Mouse (Mus musculus) ovary, postnatal 14 days (tissue): Measurements from ENCODE around the gene Olfr707.
"Not testable (repeated sequence)": the region's sequence is repeated elsewhere in the genome, so short reads cannot be mapped to it uniquely, and the experiment has no call there.

Source experiments
- DNase-seq: peaks from one replicate; pipeline ENCODE4 v3.0.0; 2022; ENCODE audit warnings: low spot score

Gene Olfr707

DNA sequence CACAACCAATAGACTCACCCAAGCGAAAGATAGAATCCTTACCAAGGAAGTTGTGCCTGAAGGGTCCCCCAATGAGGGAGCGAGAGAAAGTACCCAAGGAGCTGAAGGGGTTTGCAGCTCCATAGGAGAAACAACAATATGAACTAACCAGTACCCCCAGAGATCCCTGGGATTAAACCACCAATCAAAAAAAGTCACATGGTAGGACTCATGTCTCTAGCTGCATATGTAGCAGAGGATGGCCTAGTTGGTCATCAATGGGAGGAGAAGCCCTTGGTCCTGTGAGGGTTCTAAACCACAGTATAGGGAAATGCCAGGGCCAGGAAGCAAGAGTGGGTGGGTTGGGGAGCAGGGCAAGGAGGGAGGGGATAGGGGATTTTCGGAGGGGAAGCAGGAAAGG, at the start of gene Olfr707:
TSS of gene Olfr707 (minus strand) at position 101 of the 400 bp plus-strand sequence.
- DNase-seq: not testable (repeated sequence)

DNA sequence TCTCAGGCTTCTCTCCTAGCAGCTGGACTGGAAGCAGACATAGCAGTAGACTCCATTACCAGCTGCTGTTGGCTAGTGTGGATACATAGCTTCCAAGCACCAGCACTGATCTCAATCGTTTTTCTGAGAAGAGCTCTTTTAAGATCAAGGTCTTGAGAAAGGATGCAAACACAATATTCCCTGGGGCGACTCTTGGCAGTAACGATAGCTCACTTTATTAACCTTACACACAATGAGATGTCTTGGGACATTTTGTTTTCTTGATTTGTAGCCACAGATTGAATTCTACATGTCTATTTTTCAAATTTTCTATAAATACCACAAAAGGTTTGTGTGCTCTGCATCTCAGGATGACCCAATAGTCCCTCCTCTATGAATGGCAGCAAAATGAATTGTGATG, 47.2 kb upstream of the Olfr707 start, which contains the start of gene Olfr710:
TSS of gene Olfr710 (minus strand) at position 101 of the 400 bp plus-strand sequence.
- DNase-seq: no peak

DNA sequence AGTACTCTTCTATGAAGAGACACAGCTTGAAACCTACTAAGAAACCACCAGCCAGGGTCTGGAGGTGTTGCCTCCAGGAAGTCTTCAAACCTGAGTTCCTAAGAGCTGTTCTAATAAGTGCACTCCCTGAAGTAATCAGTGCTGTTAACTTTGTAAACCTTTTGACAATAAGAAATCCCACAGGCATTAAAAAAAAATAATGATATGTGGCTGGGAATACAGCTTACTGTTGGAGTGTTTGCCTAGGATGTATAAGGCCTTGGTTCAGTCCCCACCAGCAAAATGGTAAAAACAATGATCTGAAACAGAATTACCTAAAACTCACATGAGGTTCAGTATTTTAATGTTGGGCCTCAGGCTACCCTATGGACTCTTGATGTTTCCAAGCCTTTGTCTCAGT, 31.1 kb upstream of the Olfr707 start, which contains the start of gene Olfr709-ps1:
TSS of gene Olfr709-ps1 (minus strand) at position 101 of the 400 bp plus-strand sequence.
- no peak for DNase-seq

DNA sequence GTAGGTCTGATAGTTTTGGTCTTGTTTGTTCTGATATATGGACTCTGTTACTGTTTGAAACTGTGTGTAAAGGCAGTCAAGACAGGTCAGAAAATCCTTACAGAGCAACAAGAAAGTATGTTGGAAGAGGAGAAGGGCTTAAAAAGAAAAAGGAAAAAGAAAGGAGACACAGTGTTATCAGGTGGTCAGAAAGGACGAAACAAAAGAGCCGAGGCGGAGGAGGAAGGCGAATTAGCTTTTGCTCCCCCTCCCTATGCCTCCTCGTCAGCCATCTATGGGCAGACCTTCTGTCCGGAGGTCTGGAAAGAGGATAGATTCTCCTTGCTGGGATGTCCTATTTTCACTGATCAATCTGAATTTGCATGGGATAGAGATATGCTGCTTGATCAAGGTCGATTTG, 19.9 kb upstream of the Olfr707 start:
- DNase-seq: not testable (repeated sequence)

DNA sequence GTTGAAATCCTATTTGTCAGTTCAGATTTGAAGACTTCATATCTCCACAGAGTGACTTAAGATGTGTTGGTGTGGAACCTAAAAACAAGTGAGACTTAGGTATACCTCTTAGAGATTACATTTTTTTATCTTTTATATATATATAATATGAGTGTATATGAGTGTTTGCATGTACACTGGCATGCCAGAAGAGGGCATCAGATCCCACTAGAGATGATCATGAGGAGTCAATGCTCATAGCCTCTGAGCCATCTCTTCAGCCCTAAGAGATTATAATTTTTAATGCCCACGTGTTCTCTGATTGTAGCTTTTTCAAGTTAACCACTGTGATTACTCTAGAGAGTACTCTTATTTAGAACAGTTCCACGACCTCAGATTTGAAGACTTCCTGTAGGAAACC, 6.6 kb upstream of the Olfr707 start, which contains the start of gene Olfr1532-ps1:
TSS of gene Olfr1532-ps1 (plus strand) at position 326 of the 400 bp plus-strand sequence.
- DNase-seq: no peak

DNA sequence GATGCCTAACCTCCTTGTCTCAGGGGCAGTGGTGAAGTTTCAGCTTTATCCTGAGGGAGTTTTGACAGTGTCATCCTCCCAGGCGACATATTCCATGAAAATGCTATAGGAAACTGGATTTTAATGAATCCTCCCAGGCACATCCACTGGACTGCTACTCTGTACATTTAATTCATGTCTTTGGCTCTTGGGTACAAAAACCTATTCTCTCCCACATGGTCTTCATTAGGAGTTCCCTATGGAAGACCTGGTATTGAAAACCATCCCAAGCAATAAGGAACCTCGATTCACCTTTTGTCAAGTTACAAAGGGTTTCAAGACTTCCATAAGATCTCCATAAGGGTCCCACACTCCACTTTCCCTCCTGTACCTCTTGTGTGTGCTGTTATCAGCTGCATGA, 13.0 kb downstream of the Olfr707 start, which contains the start of gene Olfr706:
TSS of gene Olfr706 (minus strand) at position 101 of the 400 bp plus-strand sequence.
- no peak for DNase-seq

DNA sequence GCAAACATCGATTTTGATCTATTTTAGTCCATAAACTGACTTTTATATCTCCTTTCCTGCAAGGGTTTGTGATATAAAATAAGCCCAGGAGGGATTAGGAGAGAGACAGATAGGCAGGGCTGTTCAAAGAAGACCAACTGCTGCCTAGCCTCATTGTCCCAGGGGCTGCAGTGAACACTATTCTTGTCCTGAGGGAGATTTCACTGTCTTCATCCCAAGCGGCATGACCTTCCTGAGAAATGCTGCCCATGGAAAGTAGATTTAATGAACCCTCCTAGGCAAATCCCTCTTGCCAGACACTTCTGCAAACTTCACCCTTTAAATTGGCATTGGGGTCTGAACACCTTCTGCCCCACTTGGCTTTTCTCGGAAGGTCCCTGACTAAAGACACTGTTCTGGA, 24.2 kb downstream of the Olfr707 start, which contains the start of gene Olfr705:
TSS of gene Olfr705 (minus strand) at position 101 of the 400 bp plus-strand sequence.
- no peak for DNase-seq

DNA sequence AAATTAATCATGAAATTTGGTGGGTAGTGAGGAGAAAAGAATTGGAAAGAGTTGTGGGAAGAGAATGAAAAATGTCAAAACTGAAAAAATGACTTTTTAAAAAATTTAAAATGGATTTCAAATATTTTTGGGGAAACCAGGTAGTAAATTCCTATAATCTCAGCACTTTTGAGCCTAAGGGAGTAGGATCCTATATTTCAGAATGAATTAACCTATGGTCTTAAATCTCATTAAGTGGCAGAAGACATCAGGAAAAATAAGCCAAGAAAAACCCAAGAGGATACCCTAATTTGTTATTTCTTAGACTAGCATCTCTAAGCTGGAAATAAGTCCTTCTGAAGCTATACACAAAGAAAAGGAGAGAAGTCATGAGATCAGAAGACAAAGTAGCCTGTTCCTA, 38.2 kb downstream of the Olfr707 start, which contains the start of gene Olfr704:
TSS of gene Olfr704 (plus strand) at position 301 of the 400 bp plus-strand sequence.
- no peak for DNase-seq

DNA sequence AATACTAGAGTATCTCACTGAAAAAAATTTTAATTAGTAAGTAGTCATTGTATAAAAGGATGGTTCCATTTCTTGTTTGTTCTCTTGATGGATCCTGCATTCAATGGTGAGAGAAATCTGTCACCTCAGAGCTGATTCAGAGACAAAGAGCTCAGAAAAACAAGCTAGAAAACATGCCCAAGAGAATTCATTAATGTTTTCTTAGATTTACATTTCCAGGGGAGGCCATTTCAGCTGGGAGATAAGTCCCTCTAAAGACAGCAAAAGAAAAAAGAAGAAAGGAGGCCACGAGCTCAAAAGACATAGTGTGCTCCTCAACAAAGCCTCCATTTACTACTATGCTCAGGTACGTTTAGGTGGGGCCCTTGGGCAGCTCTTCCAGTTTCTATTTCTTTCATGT, 58.0 kb downstream of the Olfr707 start, which contains the start of gene Olfr703:
TSS of gene Olfr703 (plus strand) at position 301 of the 400 bp plus-strand sequence.
- no peak for DNase-seq
